Mouse (Mus musculus): ENCODE results near the gene 9230112D13Rik. TPM values are rescaled to one million over a fixed set of nuclear protein-coding genes. Genes with fewer than 3 reads are reported as not detected.

9230112D13Rik gene
- polyA plus RNA-seq (2012; ENCODE audit: low replicate concordance) = not detected in 2 replicates

GRCm38 (mm10) chr14:34522701-34523100 is at the start of gene 9230112D13Rik:
9230112D13Rik (minus strand) TSS chr14:34522801.

DNA sequence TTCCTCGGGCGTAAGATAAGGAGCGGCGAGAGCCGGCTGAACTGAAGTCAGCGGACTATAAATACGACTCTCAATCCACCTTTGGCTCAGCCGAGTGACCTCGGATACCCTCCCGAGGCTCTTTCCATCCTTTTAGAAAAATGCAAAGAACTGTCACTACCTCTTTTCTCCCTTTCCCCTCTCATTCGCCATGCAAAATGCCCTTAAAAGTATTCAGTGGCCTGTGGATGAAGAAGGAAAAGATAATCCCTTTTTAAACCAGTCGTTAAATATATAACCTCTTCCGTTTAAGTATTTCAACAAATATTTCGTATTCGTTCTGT is 19.3 kb downstream of the 9230112D13Rik start, which contains the start of gene Bmpr1a:
TSS of gene Bmpr1a (minus strand) at position 17 of the 323 bp plus-strand sequence.

Other genes with a start within 250 kb of the 9230112D13Rik start
- 6.3 and 6.8 TPM in 2 replicates for gene Shld2, start 212.3 kb downstream of the 9230112D13Rik start, polyA plus RNA-seq (2012; ENCODE audit: low replicate concordance)
- gene Glud1, start 212.1 kb downstream of the 9230112D13Rik start, polyA plus RNA-seq (2012; ENCODE audit: low replicate concordance) = 25.0 and 63.0 TPM in 2 replicates
- gene Fam25c, start 167.4 kb downstream of the 9230112D13Rik start, polyA plus RNA-seq (2012; ENCODE audit: low replicate concordance) = not detected in 2 replicates
- not detected in 2 replicates for gene Sncg, start 148.0 kb downstream of the 9230112D13Rik start, polyA plus RNA-seq (2012; ENCODE audit: low replicate concordance)
- 0.60 and 1.2 TPM in 2 replicates for gene Mmrn2, start 147.3 kb downstream of the 9230112D13Rik start, polyA plus RNA-seq (2012; ENCODE audit: low replicate concordance)
- 0.13 TPM in 1 of 2 replicates, not detected in the other for gene Bmpr1a, start 19.5 kb downstream of the 9230112D13Rik start, polyA plus RNA-seq (2012; ENCODE audit: low replicate concordance)
- not detected in 2 replicates for gene Ldb3, start 65.9 kb upstream of the 9230112D13Rik start, polyA plus RNA-seq (2012; ENCODE audit: low replicate concordance)
- not detected in 2 replicates for gene Opn4, start 77.3 kb upstream of the 9230112D13Rik start, polyA plus RNA-seq (2012; ENCODE audit: low replicate concordance)
- gene Wapl, start 151.1 kb upstream of the 9230112D13Rik start, polyA plus RNA-seq (2012; ENCODE audit: low replicate concordance) = 16.5 and 18.3 TPM in 2 replicates

Measured in leukemia stem cell, adult 10-12 weeks (primary cell).